15 mouse cellular contexts compared by ENCODE assay signal in genomic region chr7:78518760-78519363, GRCm38 (mm10).
DNase-seq lines count a peak whose midpoint lies in the region; ATAC-seq and TF ChIP-seq lines count a peak whose summit lies in the region.
"Had no signal": no experiment of that assay in that cellular context is flagged by ENCODE, and none has a peak within 500 bp of the region (broad histone marks: within the 10 kb centered on the region; RNA-seq: fewer than 3 reads in every experiment).

No protein-coding gene starts in this region.

- WGBS in forebrain, embryonic 13.5 days: 87% methylated on average over 5 of the region's 5 CpGs
- 90% methylated on average over 5 of the region's 5 CpGs for WGBS in forebrain, embryonic 11.5 days
- WGBS in lung, adult 2 months: 76% methylated on average over 5 of the region's 5 CpGs

- no peak for TF ChIP-seq POLR2A in lung, adult 2 months (IDR thresholded peaks at IDR 0.05; ENCODE audit: borderline replicate concordance, extremely low read depth, low read depth, low read length)

- peaks cover 32% of the 10 kb centered on the region for H3K36me3 ChIP-seq in forebrain, embryonic 13.5 days (ENCODE audit: poor library complexity, severe bottlenecking)
- no peaks in the 10 kb centered on the region for H3K36me3 ChIP-seq in forebrain, embryonic 11.5 days (ENCODE audit: control insufficient read depth, insufficient read depth, low read length)
- H3K36me3 ChIP-seq: G1E; limb, embryonic 15.5 days had no signal

- TF ChIP-seq CTCF in lung, adult 2 months (IDR thresholded peaks at IDR 0.05; ENCODE audit: insufficient read depth, low read length): no peak

- no peaks in the 10 kb centered on the region for H3K4me1 ChIP-seq in forebrain, embryonic 13.5 days
- H3K4me1 ChIP-seq in forebrain, embryonic 11.5 days (replicated peaks; ENCODE audit: control insufficient read depth, insufficient read depth, low read length): no peaks in the 10 kb centered on the region
- no peaks in the 10 kb centered on the region for H3K4me1 ChIP-seq in lung, adult 2 months (ENCODE audit: control insufficient read depth, insufficient read depth, low read length)
- H3K4me1 ChIP-seq: limb, embryonic 15.5 days had no signal

- H3K27me3 ChIP-seq in forebrain, embryonic 13.5 days: no peaks in the 10 kb centered on the region
- no peaks in the 10 kb centered on the region for H3K27me3 ChIP-seq in forebrain, embryonic 11.5 days (ENCODE audit: control insufficient read depth, insufficient read depth, low read length)
- H3K27me3 ChIP-seq: midbrain, embryonic 15.5 days had no signal

- H3K4me3 ChIP-seq in forebrain, embryonic 13.5 days: no peak overlapping the region
- H3K4me3 ChIP-seq in forebrain, embryonic 11.5 days (ENCODE audit: low read depth, low read length): no peak overlapping the region
- no peak overlapping the region for H3K4me3 ChIP-seq in lung, adult 2 months (replicated peaks; ENCODE audit: extremely low read depth, low read depth, low read length)
- H3K4me3 ChIP-seq: limb, embryonic 15.5 days; midbrain, embryonic 15.5 days had no signal

- H3K9me3 ChIP-seq in forebrain, embryonic 13.5 days (replicated peaks): no peaks in the 10 kb centered on the region
- no peaks in the 10 kb centered on the region for H3K9me3 ChIP-seq in forebrain, embryonic 11.5 days (ENCODE audit: control insufficient read depth, low read length)
- H3K9me3 ChIP-seq: limb, embryonic 15.5 days; midbrain, embryonic 15.5 days had no signal

- ATAC-seq in forebrain, embryonic 13.5 days: 0 out of 2 replicates have a peak, but pooled peaks have one; percentile 36
- no peak for ATAC-seq in forebrain, embryonic 11.5 days (replicated peaks; ENCODE audit: low FRiP score)
- ATAC-seq: midbrain, embryonic 15.5 days had no signal

- intact Hi-C loops in heart, postnatal 14 days (cut with DNase I): no loop called here

- no peak for DNase-seq in forebrain, embryonic 11.5 days (ENCODE audit: low spot score)
- peak; percentile 27 for DNase-seq in layer of hippocampus, adult 9-11 months
- DNase-seq in layer of hippocampus, postnatal 25 days (ENCODE audit: extremely low spot score in 1 of 2, low spot score in 1 of 2): no peak
- DNase-seq in cerebellum, adult 18-20 months: peak; percentile 96 to 97
- DNase-seq in heart, postnatal 14 days: peak; percentile 7 to 37
- DNase-seq in lung, adult 2 months: no peak
- no peak for DNase-seq in kidney, adult 18-20 months
- DNase-seq: gastrocnemius, postnatal 10 days; lung, postnatal 14 days; spleen, adult 18-20 months; thymus, adult 2 months had no signal

- H3K4me2 ChIP-seq in forebrain, embryonic 13.5 days: no peak overlapping the region
- H3K4me2 ChIP-seq in forebrain, embryonic 11.5 days (ENCODE audit: low read depth, low read length, severe bottlenecking): no peak overlapping the region
- H3K4me2 ChIP-seq: limb, embryonic 15.5 days; midbrain, embryonic 15.5 days had no signal

- no peak overlapping the region for H3K27ac ChIP-seq in forebrain, embryonic 13.5 days
- no peak overlapping the region for H3K27ac ChIP-seq in forebrain, embryonic 11.5 days (ENCODE audit: low read depth, low read length)
- H3K27ac ChIP-seq: limb, embryonic 15.5 days; midbrain, embryonic 15.5 days had no signal

- H3K9ac ChIP-seq in forebrain, embryonic 13.5 days: no peak overlapping the region
- no peak overlapping the region for H3K9ac ChIP-seq in forebrain, embryonic 11.5 days (ENCODE audit: low read length)
- H3K9ac ChIP-seq: limb, embryonic 15.5 days; midbrain, embryonic 15.5 days had no signal

Comparison
In these comparisons a context has a peak if more than half of its experiments do, and no peak if none do; other contexts are left out.
1. DNase-seq: peak in layer of hippocampus, adult 9-11 months (single experiment), cerebellum, adult 18-20 months (2 of 2) and heart, postnatal 14 days (2 of 2); none in forebrain, embryonic 11.5 days (single experiment), layer of hippocampus, postnatal 25 days (0 of 2), lung, adult 2 months (single experiment) and kidney, adult 18-20 months (single experiment).